Mouse (Mus musculus): Measurements from ENCODE around the gene Ugp2.
"Not testable (repeated sequence)": the region's sequence is repeated elsewhere in the genome, so short reads cannot be mapped to it uniquely, and the experiment has no call there.

GRCm38 (mm10) chr11:21288153-21288552 lies 82.8 kb downstream of the Ugp2 start:
- TF ChIP-seq POLR2A (IDR thresholded peaks at IDR 0.05; ENCODE audit: control insufficient read depth, extremely low read depth, insufficient read depth, low read length, poor library complexity); CTCF (IDR thresholded peaks at IDR 0.05; ENCODE audit: borderline replicate concordance, control insufficient read depth, extremely low read depth, insufficient read depth, low read length, poor library complexity): not testable (repeated sequence)

Measured in thymus, adult 2 months (tissue).